Mouse (Mus musculus) spleen, adult 2 months (tissue): Measurements from ENCODE around the gene Cbln3. TPM values are rescaled to one million over a fixed set of nuclear protein-coding genes. Genes with fewer than 3 reads are reported as not detected.
A peak's percentile ranks its signal among the peaks of the same experiment; 100 is the strongest.

Experiments
- DNase-seq, 2 experiments: peaks; one replicate each; pipeline versions ENCODE4 v3.0.0 to v3.0.0-alpha.2; 2012 to 2021; ENCODE audit warnings: low spot score in 2 of 2, low read depth in 1 of 2
- H3K27ac ChIP-seq: fragments of 200-500 bp; 2 replicates; pipeline ENCODE4 v1.5.1; 2012; ENCODE audit warnings: low read length, inconsistent platforms; ENCODE audit not compliant: insufficient read depth
- H3K27me3 ChIP-seq: fragments of 200-500 bp; 2 replicates; pipeline ENCODE4 v1.6.1; 2012; ENCODE audit warnings: mild to moderate bottlenecking, moderate library complexity, low read length, inconsistent platforms; ENCODE audit not compliant: control insufficient read depth, insufficient read depth
- H3K36me3 ChIP-seq: fragments of 200-500 bp; 2 replicates; pipeline ENCODE4 v1.6.1; 2012; ENCODE audit warnings: mild to moderate bottlenecking, low read length, inconsistent platforms; ENCODE audit not compliant: control insufficient read depth, insufficient read depth
- H3K4me1 ChIP-seq: fragments of 200-500 bp; 2 replicates; pipeline ENCODE4 v1.6.1; 2011; ENCODE audit warnings: inconsistent platforms; ENCODE audit not compliant: control insufficient read depth, insufficient read depth, insufficient read length
- H3K4me3 ChIP-seq: fragments of 200-500 bp; 2 replicates; pipeline ENCODE4 v1.5.1; 2011; ENCODE audit warnings: mild to moderate bottlenecking, inconsistent platforms; ENCODE audit not compliant: insufficient read depth, insufficient read length; ENCODE audit errors: extremely low read depth
- CTCF ChIP-seq: fragments of 200-500 bp; IDR thresholded peaks from 2 replicates; pipeline ENCODE4 v1.5.1; 2011; ENCODE audit warnings: mild to moderate bottlenecking, inconsistent platforms; ENCODE audit not compliant: insufficient read depth, insufficient read length, insufficient replicate concordance; ENCODE audit errors: extremely low read depth
- POLR2A ChIP-seq: fragments of 200-500 bp; IDR thresholded peaks from 2 replicates; pipeline ENCODE4 v1.6.1; 2011; ENCODE audit warnings: low read depth, low read length, inconsistent platforms
- WGBS: fragments of 180-500 bp; shearing (Covaris S2); methylation state at CpG from one replicate; pipeline ENCODE4 v1.1.7; 2018; 5-methylcytosine and 5-hydroxymethylcytosine counted together
- polyA plus RNA-seq: library from polyadenylated mRNA; depleted of rRNA; stranded (reverse); fragments of >200 nt; gene quantifications from 2 replicates; pipeline ENCODE4 v1.2.3, GENCODE M21; 2012; rRNA removed

The Cbln3 gene
- polyA plus RNA-seq = 0.07 and 0.13 TPM in 2 replicates

DNA sequence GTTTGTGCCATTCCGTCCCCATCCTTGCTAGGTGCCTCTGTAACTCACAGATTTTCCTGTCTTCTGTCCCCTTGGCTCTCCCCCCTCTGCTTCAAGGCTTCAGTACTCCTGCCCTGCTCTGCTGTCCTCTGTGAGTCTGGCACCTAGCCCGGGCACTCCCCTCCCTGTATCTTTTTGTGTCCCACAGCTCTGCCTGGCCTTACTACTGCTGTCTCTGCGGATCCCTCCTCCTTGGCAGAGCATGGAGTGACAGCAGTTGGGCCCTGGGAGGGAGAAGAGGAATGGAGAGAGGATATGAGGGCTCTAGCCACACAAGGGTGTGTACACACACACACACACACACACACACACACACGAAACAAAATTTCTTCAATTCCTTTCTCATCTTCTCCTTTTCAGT, at the start of gene Cbln3:
Gene Cbln3, minus strand, starts transcription at position 227 of the 400 bp plus-strand sequence.
- Histone ChIP-seq H3K27me3 (no peaks in the 10 kb centered on the region), H3K4me3 (peak within 1 kb of the TSS; percentile 58), H3K4me1 (peaks cover 14% of the 10 kb centered on the region), H3K36me3 (peaks cover 26% of the 10 kb centered on the region), H3K27ac (peak within 1 kb of the TSS; percentile 94)
- WGBS = 63% methylated on average over 4 of the region's 4 CpGs
- no peak for TF ChIP-seq CTCF
- no peak for TF ChIP-seq POLR2A
- no peak for DNase-seq

- H3K4me1 ChIP-seq = no peaks in the 10 kb centered on the region
- DNase-seq = no peak
- no peak overlapping the region for H3K4me3 ChIP-seq
- TF ChIP-seq POLR2A = no peak
- no peak for TF ChIP-seq CTCF
- H3K27me3 ChIP-seq = no peaks in the 10 kb centered on the region
- no peak overlapping the region for H3K27ac ChIP-seq
- H3K36me3 ChIP-seq = no peaks in the 10 kb centered on the region
- 47% methylated on average over 7 of the region's 7 CpGs for WGBS
These were observed 49.4 kb upstream of the Cbln3 start for GRCm38 (mm10) chr14:55933586-55933985.

- H3K27ac ChIP-seq = no peak overlapping the region
- no peaks in the 10 kb centered on the region for H3K36me3 ChIP-seq
- 70% methylated on average over 12 of the region's 12 CpGs for WGBS
- no peaks in the 10 kb centered on the region for H3K4me1 ChIP-seq
- TF ChIP-seq CTCF (no peak), POLR2A (no peak)
- H3K4me3 ChIP-seq = no peak overlapping the region
- no peak for DNase-seq
- no peaks in the 10 kb centered on the region for H3K27me3 ChIP-seq
These were observed 45.2 kb upstream of the Cbln3 start for GRCm38 (mm10) chr14:55929263-55929997.

DNA sequence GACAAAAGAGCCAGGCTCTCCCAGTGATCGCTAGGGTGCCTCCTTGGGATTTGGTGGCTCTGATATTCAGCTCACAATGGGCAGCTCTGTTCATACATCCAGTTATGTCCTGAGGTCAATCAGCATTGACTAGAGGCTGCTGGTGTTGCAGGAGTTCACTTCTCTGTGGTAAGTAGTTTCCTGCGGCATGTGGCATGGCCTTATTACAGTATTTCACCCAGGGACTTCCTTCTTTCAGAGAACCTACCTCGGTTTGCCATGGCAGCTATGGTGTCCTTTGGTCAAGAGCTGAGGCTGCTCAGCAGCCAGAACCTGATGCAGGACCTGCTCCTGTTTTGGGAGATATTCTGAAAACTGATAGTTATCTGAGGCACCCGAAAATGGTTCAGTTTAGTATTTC, 42.7 kb upstream of the Cbln3 start:
- WGBS = 45% methylated on average over 4 of the region's 4 CpGs
- DNase-seq = no peak
- Histone ChIP-seq H3K27ac (no peak overlapping the region), H3K27me3 (no peaks in the 10 kb centered on the region), H3K4me1 (no peaks in the 10 kb centered on the region), H3K36me3 (no peaks in the 10 kb centered on the region), H3K4me3 (no peak overlapping the region)
- TF ChIP-seq POLR2A (no peak), CTCF (no peak)

GRCm38 (mm10) chr14:55922475-55923232, 38.5 kb upstream of the Cbln3 start:
- WGBS = 59% methylated on average over 7 of the region's 7 CpGs
- Histone ChIP-seq H3K36me3 (no peaks in the 10 kb centered on the region), H3K4me1 (no peaks in the 10 kb centered on the region), H3K27ac (no peak overlapping the region), H3K27me3 (no peaks in the 10 kb centered on the region), H3K4me3 (no peak overlapping the region)
- TF ChIP-seq POLR2A (no peak), CTCF (no peak)
- no peak for DNase-seq

- no peak overlapping the region for H3K27ac ChIP-seq
- 47% methylated on average over 14 of the region's 14 CpGs for WGBS
- H3K27me3 ChIP-seq = no peaks in the 10 kb centered on the region
- no peaks in the 10 kb centered on the region for H3K4me1 ChIP-seq
- peak; percentile 66 to 73 for DNase-seq
- H3K36me3 ChIP-seq = no peaks in the 10 kb centered on the region
- H3K4me3 ChIP-seq = no peak overlapping the region
- TF ChIP-seq CTCF = peak; percentile 70; the same call in 1 of the 2 replicates
- no peak for TF ChIP-seq POLR2A
These were observed 34.3 kb upstream of the Cbln3 start for GRCm38 (mm10) chr14:55918240-55919082.
